Mouse (Mus musculus): Measurements from ENCODE around the gene Cbll1. TPM values are rescaled to one million over a fixed set of nuclear protein-coding genes. Genes with fewer than 3 reads are reported as not detected.
"Not testable (repeated sequence)": the region's sequence is repeated elsewhere in the genome, so short reads cannot be mapped to it uniquely, and the experiment has no call there.

Cbll1 gene
- polyA plus RNA-seq, 1 experiment from 2014 or later: 21.3 TPM

DNA sequence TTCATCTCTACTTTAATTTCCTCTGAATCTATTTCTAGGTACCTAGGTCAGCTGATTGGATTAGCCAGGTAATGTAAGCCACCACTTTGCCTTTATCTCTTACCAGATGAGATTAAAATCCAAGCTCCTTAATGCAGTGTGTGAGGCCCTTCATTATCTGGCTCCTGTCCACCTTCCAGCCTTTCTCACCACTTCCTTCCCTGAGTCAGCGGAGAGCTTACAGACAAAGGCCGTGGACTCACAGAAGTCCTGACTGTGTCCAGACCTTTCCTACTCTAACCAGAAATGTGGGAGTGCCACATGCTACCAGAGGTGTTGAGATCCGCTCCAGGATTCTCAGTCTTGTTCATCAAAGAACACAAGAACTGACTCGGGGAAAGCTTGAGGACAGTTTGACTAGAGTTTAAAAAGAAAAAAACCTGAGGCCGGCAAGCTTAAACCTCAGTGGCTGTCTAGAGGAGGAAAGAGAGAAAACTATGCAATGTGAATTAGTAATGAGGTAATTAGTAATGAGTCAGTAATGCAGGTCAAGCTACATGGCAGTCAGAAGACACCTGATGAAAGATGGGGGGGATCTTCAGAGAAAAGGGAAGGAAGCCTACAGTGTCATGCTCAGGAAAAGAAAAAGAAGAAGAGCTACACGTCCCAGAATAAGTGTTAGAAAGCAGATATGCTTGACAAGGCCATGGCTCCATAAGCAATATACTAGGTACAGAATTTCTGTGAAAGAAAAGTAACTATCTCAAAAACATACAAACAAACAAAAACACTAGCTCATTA is 14.5 kb upstream of the Cbll1 start:
- no peak for DNase-seq (ENCODE audit: low spot score)
- H3K27ac ChIP-seq (replicated peaks): no peak overlapping the region
- H3K9me3 ChIP-seq: no peaks in the 10 kb centered on the region
- WGBS: 78% methylated on average over 6 of the region's 6 CpGs
- H3K36me3 ChIP-seq (replicated peaks): no peaks in the 10 kb centered on the region
- no peaks in the 10 kb centered on the region; the same call in none of the 2 replicates for H3K4me1 ChIP-seq
- H3K27me3 ChIP-seq (replicated peaks; ENCODE audit: low read depth, poor library complexity, severe bottlenecking): no peaks in the 10 kb centered on the region
- no peak overlapping the region for H3K4me3 ChIP-seq

DNA sequence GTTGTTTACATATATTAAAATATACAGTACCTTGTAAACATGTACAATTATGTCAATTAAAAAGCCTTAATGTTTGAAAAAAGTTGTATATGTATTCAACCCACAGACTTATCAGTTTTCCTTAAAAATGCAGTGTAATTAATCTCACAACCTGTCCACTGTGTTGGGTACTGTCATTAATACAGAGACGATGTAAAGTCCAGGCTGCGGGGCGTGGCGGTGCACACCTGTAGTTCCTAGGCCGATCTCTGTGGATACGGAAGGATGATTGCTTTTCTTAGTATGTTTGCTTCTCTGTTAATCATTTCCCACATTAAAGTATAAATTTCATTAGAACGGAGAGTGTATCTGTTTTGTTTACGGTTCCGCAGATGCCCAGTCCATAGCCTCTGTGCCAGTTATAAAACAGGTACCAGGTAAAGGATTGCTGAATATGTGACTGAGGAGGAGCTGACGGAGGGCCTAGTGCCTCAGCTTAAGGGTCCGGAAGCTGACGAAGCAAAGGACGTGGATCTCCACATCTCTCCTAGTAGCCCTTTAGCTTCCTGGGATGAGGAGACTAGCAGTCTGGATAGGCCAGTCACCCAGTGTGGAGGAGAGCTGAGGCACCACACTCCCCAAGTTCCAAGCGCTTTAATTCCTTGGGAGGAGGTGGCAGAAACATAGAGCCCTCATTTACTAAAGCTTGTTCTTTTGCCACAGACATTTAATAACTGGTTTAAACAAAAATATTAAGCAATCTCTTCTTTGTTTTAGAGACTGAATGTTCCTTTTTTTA is 13.4 kb upstream of the Cbll1 start:
- Histone ChIP-seq H3K4me1 (no peaks in the 10 kb centered on the region; the same call in none of the 2 replicates), H3K36me3 (replicated peaks) (no peaks in the 10 kb centered on the region), H3K27me3 (replicated peaks; ENCODE audit: low read depth, poor library complexity, severe bottlenecking) (no peaks in the 10 kb centered on the region), H3K4me3 (no peak overlapping the region), H3K27ac (replicated peaks) (no peak overlapping the region), H3K9me3 (no peaks in the 10 kb centered on the region)
- 92% methylated on average over 14 of the region's 14 CpGs for WGBS
- DNase-seq (ENCODE audit: low spot score): no peak

DNA sequence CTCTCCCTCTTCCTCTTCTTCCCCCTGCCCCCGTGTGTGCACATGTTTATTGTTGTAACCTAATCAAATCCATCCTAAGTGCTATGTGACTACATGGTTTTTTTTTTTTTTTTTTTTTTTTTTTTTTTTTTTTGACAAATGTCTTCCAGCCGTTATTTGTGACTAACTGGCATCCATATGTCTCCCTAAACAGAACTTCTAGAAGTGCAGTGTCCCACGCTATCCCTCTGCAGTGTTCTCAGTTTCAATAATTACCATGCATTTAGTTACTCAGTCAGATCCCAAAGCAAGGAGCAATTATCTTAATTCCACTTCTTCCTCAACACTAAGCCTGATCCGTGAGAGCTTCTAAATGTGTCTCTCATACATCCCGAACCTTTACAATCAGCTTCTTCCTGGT is 11.8 kb upstream of the Cbll1 start:
- 35% methylated on average over 5 of the region's 5 CpGs for WGBS
- Histone ChIP-seq H3K27ac (replicated peaks) (no peak overlapping the region), H3K4me1 (no peaks in the 10 kb centered on the region; the same call in none of the 2 replicates), H3K9me3 (no peaks in the 10 kb centered on the region), H3K4me3 (no peak overlapping the region), H3K36me3 (replicated peaks) (no peaks in the 10 kb centered on the region), H3K27me3 (replicated peaks; ENCODE audit: low read depth, poor library complexity, severe bottlenecking) (no peaks in the 10 kb centered on the region)
- DNase-seq (ENCODE audit: low spot score): no peak

DNA sequence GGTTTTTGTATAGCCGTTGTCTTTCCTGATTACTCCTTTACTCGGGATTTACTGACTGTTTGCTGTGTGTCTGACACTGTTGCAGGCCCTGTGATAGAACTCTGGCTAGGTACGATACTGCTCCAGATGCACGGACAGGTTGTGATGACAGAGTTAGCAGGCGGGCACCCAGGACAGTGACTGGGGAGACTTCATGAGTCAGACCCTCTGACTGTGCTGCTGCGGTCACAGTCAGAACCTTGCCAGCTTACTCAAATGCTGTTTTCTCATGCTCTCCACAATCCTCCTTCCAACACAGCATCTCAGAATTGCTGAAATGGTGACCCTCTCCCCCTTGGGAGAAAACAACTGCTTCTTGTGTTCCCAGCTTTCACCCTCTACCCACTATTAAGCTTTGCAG is 9.1 kb upstream of the Cbll1 start:
- 87% methylated on average over 6 of the region's 6 CpGs for WGBS
- Histone ChIP-seq H3K4me3 (no peak overlapping the region), H3K27ac (replicated peaks) (no peak overlapping the region)

DNA sequence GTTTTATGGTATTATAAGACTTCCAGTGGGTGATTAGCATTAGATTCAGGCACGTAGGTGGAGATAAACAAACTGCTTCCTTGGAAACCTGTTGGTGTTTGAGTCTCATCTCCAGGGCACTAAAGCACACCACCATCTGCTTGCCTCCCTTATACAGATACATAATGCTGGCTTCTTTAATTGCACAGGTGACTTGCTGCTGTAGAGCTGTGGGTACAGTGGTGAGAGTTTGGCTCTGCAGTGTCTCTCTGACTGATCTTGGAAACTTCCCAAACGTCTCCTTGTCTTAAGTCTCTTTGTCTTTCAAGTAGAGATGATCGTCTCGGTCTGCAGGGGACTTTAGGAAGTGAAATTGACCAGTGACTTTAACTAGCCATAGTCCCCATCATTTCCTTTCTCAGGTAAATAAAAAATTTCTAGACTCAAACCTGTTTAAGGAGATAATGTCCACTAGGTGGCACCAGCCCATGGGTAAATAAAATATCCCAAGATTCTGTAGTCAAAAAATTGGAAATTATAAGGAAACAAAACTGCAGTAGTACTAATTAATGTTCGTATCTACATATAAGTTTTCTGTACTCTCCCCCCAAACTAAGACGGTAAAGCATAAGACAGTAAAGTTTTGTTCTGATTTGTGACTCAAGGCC is 8.4 kb upstream of the Cbll1 start:
- DNase-seq (ENCODE audit: low spot score): no peak
- Histone ChIP-seq H3K4me3 (no peak overlapping the region), H3K36me3 (replicated peaks) (no peaks in the 10 kb centered on the region), H3K4me1 (no peaks in the 10 kb centered on the region; the same call in none of the 2 replicates), H3K27ac (replicated peaks) (no peak overlapping the region), H3K27me3 (replicated peaks; ENCODE audit: low read depth, poor library complexity, severe bottlenecking) (no peaks in the 10 kb centered on the region), H3K9me3 (no peaks in the 10 kb centered on the region)
- 45% methylated on average over 6 of the region's 6 CpGs for WGBS

More for the DNA sequence above, 9.1 kb upstream of the Cbll1 start:
- DNase-seq (ENCODE audit: low spot score): no peak
- H3K9me3 ChIP-seq: no peaks in the 10 kb centered on the region
- no peaks in the 10 kb centered on the region for H3K27me3 ChIP-seq (replicated peaks; ENCODE audit: low read depth, poor library complexity, severe bottlenecking)
- H3K36me3 ChIP-seq (replicated peaks): no peaks in the 10 kb centered on the region
- H3K4me1 ChIP-seq: no peaks in the 10 kb centered on the region; the same call in none of the 2 replicates

DNA sequence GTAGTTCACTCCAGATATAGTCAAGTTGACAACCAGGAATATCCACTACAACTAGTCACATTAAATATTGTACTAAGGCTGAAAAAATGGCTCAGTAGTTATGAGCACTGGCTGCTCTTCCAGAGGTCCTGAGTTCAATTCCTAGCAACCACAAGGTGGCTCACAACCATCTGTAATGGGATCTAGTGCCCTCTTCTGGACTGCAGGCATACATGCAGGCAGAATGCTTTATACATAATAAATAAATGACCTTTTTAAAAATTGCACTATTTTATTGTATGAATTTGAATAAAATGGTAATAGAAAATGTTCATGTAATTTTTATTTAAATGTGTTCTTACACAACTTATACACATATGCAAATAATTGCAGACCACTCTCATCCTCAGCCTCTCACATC is 3.8 kb upstream of the Cbll1 start:
- H3K9me3 ChIP-seq: no peaks in the 10 kb centered on the region
- peaks cover 11% of the 10 kb centered on the region for H3K4me1 ChIP-seq
- H3K4me3 ChIP-seq: no peak overlapping the region
- no peak for DNase-seq (ENCODE audit: low spot score)
- no peak overlapping the region for H3K27ac ChIP-seq (replicated peaks)
- no peaks in the 10 kb centered on the region for H3K27me3 ChIP-seq (replicated peaks; ENCODE audit: low read depth, poor library complexity, severe bottlenecking)
- no peaks in the 10 kb centered on the region for H3K36me3 ChIP-seq (replicated peaks)

DNA sequence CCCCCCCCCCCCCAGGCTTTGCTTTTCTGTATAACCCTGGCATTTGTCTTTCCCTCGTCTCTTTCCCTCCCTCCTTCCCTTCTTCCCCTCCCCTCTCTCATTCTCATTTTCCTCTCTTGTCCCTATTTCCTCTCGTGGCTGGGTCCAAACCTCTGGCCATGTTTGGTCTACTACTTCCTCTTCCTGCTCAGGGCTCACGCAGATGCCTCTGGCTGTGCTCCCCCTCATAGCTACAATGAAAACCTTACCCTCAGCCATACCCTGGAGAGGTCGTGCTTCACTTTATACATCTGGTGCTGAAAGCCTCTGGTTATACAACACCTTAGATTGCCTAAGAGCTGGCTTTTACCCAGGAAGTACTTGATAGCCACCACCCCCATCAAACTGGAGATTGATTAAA is 1.9 kb upstream of the Cbll1 start:
- no peaks in the 10 kb centered on the region for H3K9me3 ChIP-seq
- H3K27ac ChIP-seq (replicated peaks): no peak overlapping the region
- no peak for DNase-seq (ENCODE audit: low spot score)
- no peaks in the 10 kb centered on the region for H3K36me3 ChIP-seq (replicated peaks)
- no peak overlapping the region for H3K4me3 ChIP-seq
- H3K4me1 ChIP-seq: peaks cover 15% of the 10 kb centered on the region
- H3K27me3 ChIP-seq (replicated peaks; ENCODE audit: low read depth, poor library complexity, severe bottlenecking): no peaks in the 10 kb centered on the region
- WGBS: 62% methylated on average over 4 of the region's 4 CpGs

DNA sequence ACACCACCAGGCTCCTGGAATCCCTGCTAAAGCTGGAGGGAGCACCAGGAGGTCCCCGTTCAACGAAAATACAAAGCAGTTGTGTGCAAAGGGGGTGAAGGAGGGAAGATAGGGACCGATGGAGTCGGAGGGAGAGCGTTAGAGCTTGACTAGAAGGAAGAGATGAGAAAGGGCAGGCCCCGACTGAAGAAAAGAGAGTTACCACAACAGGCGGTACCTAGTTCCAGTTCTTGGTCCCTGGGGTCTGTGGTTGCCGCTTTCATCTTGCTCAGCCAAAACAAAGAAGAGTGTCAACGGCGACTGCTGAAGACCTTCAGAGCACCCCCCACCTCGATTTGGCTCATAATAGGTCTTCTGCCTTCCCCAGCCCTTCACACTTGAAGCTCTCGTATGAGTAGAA is 780 bp upstream of the Cbll1 start:
- no peaks in the 10 kb centered on the region for H3K36me3 ChIP-seq (replicated peaks)
- peak overlapping the region; percentile 93 for H3K27ac ChIP-seq (replicated peaks)
- peak overlapping the region; percentile 97 for H3K4me3 ChIP-seq
- H3K9me3 ChIP-seq: no peaks in the 10 kb centered on the region
- DNase-seq (ENCODE audit: low spot score): no peak
- no peaks in the 10 kb centered on the region for H3K27me3 ChIP-seq (replicated peaks; ENCODE audit: low read depth, poor library complexity, severe bottlenecking)
- peaks cover 15% of the 10 kb centered on the region for H3K4me1 ChIP-seq
- WGBS: 5% methylated on average over 12 of the region's 12 CpGs

DNA sequence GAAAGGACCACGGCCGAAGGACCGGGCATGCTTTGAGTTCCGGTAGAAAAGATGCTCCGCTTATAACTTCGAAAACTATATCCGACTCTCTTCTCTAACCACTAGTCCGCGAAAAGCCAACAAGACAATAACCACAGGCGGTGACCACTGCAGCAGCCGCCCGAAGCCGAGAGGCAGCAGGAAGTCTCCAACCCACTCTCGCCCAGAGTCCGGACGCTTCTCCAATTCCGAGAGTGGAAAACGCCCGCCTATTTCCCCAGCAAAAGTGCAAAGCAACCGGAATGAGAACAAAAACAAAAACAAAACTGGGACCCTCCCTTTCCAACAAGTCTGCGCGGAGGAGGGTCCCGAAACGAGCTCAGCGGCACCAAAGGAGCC is 491 bp downstream of the Cbll1 start:
- H3K9me3 ChIP-seq: no peaks in the 10 kb centered on the region
- DNase-seq (ENCODE audit: low spot score): no peak
- H3K4me1 ChIP-seq: peaks cover 15% of the 10 kb centered on the region
- H3K36me3 ChIP-seq (replicated peaks): peaks cover 8% of the 10 kb centered on the region
- no peaks in the 10 kb centered on the region for H3K27me3 ChIP-seq (replicated peaks; ENCODE audit: low read depth, poor library complexity, severe bottlenecking)
- H3K27ac ChIP-seq (replicated peaks): peak overlapping the region; percentile 93
- WGBS: 1% methylated on average over 25 of the region's 25 CpGs
- peak overlapping the region; percentile 97 for H3K4me3 ChIP-seq

DNA sequence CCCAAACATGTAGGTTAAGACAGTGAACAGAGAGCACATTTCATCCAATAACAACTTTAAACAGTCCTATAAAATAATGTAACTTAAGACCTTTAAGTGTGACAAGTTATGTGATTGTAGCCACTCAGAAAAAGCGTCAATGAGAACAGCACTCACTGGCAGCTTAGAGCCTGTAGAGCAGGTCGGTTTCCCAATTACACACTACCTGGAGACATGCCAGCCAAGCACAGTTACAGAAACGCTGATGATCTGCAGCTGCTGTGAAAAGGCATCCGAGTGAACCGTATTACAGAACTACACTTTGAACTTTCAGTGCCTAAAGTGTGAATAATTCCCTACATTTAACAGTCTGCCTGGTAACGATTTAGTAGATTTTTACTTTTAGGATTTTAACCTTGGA is 13.0 kb downstream of the Cbll1 start:
- DNase-seq (ENCODE audit: low spot score): no peak
- Histone ChIP-seq H3K27me3 (replicated peaks; ENCODE audit: low read depth, poor library complexity, severe bottlenecking) (no peaks in the 10 kb centered on the region), H3K9me3 (no peaks in the 10 kb centered on the region), H3K36me3 (replicated peaks) (peaks cover 60% of the 10 kb centered on the region), H3K4me3 (no peak overlapping the region), H3K4me1 (no peaks in the 10 kb centered on the region), H3K27ac (replicated peaks) (no peak overlapping the region)
- WGBS: 89% methylated on average over 6 of the region's 6 CpGs

DNA sequence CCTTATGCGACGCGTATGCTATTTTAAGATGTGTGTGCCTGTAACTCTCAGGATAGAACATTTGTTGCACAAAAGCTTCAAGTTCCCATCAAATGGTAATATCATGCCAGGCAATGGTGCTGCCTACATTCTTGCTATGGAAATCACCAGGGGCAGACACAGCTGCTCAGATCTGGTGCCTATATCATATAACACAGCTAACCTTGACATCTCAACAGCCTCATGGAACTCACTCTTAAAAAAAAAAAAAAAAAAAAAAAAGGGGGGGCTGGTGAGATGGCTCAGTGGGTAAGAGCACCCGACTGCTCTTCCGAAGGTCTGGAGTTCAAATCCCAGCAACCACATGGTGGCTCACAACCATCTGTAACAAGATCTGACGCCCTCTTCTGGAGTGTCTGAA is 21.2 kb downstream of the Cbll1 start:
- not testable (repeated sequence) for H3K36me3 ChIP-seq (replicated peaks)

DNA sequence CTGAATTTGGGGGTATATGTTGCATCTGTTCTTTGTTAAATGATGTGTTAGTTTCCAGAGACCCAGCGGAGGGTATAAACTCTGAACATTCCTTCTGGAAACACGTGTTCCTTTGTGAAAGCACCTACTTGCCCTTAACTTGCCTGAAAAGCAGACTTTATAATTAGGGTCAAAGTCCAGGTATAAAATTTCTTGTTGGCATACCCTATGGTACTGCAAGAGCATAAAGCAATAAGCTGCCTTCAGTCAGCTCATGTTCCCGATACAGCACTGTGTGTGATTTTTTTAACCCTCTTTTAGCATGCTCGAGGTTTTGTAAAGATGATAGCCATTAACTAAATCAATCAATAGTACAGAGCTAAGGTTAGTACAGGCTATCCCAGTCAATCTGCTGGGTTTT is 36.8 kb downstream of the Cbll1 start:
- no peak overlapping the region for H3K27ac ChIP-seq (replicated peaks)
- WGBS: 80% methylated on average over 4 of the region's 4 CpGs
- DNase-seq (ENCODE audit: low spot score): no peak
- no peaks in the 10 kb centered on the region for H3K36me3 ChIP-seq (replicated peaks)
- no peaks in the 10 kb centered on the region for H3K4me1 ChIP-seq
- H3K4me3 ChIP-seq: no peak overlapping the region
- H3K9me3 ChIP-seq: 0 out of 2 replicates have a peak, but pooled peaks cover 5% of the 10 kb centered on the region
- no peaks in the 10 kb centered on the region for H3K27me3 ChIP-seq (replicated peaks; ENCODE audit: low read depth, poor library complexity, severe bottlenecking)

More for the DNA sequence above, 21.2 kb downstream of the Cbll1 start:
- H3K9me3 ChIP-seq; H3K27me3 ChIP-seq (replicated peaks; ENCODE audit: low read depth, poor library complexity, severe bottlenecking); DNase-seq (ENCODE audit: low spot score); H3K4me1 ChIP-seq; H3K27ac ChIP-seq (replicated peaks); H3K4me3 ChIP-seq: not testable (repeated sequence)
- WGBS: 89% methylated on average over 6 of the region's 6 CpGs
